ENCODE assay signal across 17 mouse cellular contexts in genomic region chr9:120024171-120024570, GRCm38 (mm10). TPM values are rescaled to one million over a fixed set of nuclear protein-coding genes. Genes with fewer than 3 reads are reported as not detected.
DNase-seq lines count a peak whose midpoint lies in the region; ATAC-seq lines count a peak whose summit lies in the region.
"Had no signal": no experiment of that assay in that cellular context is flagged by ENCODE, and none has a peak within 500 bp of the region (broad histone marks: within the 10 kb centered on the region; RNA-seq: fewer than 3 reads in every experiment).

No protein-coding gene starts in this region.

- H3K4me2 ChIP-seq in hindbrain, embryonic 11.5 days (replicated peaks; ENCODE audit: low read depth, low read length): no peak overlapping the region
- H3K4me2 ChIP-seq: limb, embryonic 15.5 days; midbrain, embryonic 13.5 days; neural tube, embryonic 13.5 days had no signal

- 85% methylated on average over 10 of the region's 10 CpGs for WGBS in hindbrain, embryonic 11.5 days

- ATAC-seq in erythroid progenitor cell, adult 5-6 weeks (replicated peaks; ENCODE audit: low FRiP score, poor library complexity, severe bottlenecking): no peak
- ATAC-seq in hindbrain, embryonic 11.5 days (ENCODE audit: low FRiP score): no peak
- ATAC-seq: midbrain, embryonic 13.5 days had no signal

- DNase-seq in left cerebral cortex, postnatal 4 days: peak; percentile 66
- DNase-seq in left cerebral cortex, postnatal 14 days (ENCODE audit: low spot score in 2 of 2): no peak
- peak; percentile 94 for DNase-seq in cerebellum, adult 11-12 months
- DNase-seq in gastrocnemius, postnatal 25 days: peak; percentile 72
- peak; percentile 90 for DNase-seq in skeletal muscle tissue, adult 2 months (ENCODE audit: low read depth, low spot score)
- no peak for DNase-seq in retina, embryonic 14.5 days (ENCODE audit: low spot score)
- no peak for DNase-seq in hindbrain, embryonic 11.5 days (ENCODE audit: low spot score)
- DNase-seq: lung, postnatal 10 days; right cerebral cortex, postnatal 4 days had no signal

- intact Hi-C loops in left cerebral cortex, postnatal 4 days (cut with DNase I): no loop called here
- intact Hi-C loops in left cerebral cortex, postnatal 14 days (cut with DNase I): no loop called here

- no peaks in the 10 kb centered on the region for H3K9me3 ChIP-seq in hindbrain, embryonic 11.5 days (ENCODE audit: control insufficient read depth, low read length)
- H3K9me3 ChIP-seq: embryonic facial prominence, embryonic 10.5 days; forebrain, embryonic 10.5 days; G1E; limb, embryonic 15.5 days; midbrain, embryonic 13.5 days; neural tube, embryonic 13.5 days had no signal

- H3K27me3 ChIP-seq in hindbrain, embryonic 11.5 days (ENCODE audit: control insufficient read depth, insufficient read depth, low read length): no peaks in the 10 kb centered on the region
- H3K27me3 ChIP-seq: limb, embryonic 15.5 days; midbrain, embryonic 13.5 days; neural tube, embryonic 13.5 days had no signal

- no peak overlapping the region for H3K4me3 ChIP-seq in hindbrain, embryonic 11.5 days (ENCODE audit: low read depth, low read length)
- H3K4me3 ChIP-seq: embryonic facial prominence, embryonic 10.5 days; forebrain, embryonic 10.5 days; limb, embryonic 15.5 days; midbrain, embryonic 13.5 days; neural tube, embryonic 13.5 days had no signal

- no peak overlapping the region for H3K27ac ChIP-seq in hindbrain, embryonic 11.5 days (ENCODE audit: low read depth, low read length)
- H3K27ac ChIP-seq: embryonic facial prominence, embryonic 10.5 days; forebrain, embryonic 10.5 days; kidney, postnatal 0 days; limb, embryonic 15.5 days; midbrain, embryonic 13.5 days; neural tube, embryonic 13.5 days had no signal

- no peaks in the 10 kb centered on the region for H3K36me3 ChIP-seq in hindbrain, embryonic 11.5 days (ENCODE audit: control insufficient read depth, insufficient read depth, low read length)
- H3K36me3 ChIP-seq: embryonic facial prominence, embryonic 10.5 days; forebrain, embryonic 10.5 days; G1E; limb, embryonic 15.5 days; midbrain, embryonic 13.5 days; neural tube, embryonic 13.5 days had no signal

- no peak overlapping the region for H3K9ac ChIP-seq in hindbrain, embryonic 11.5 days (ENCODE audit: low read depth, low read length)
- H3K9ac ChIP-seq: limb, embryonic 15.5 days; midbrain, embryonic 13.5 days; neural tube, embryonic 13.5 days had no signal

- H3K4me1 ChIP-seq in hindbrain, embryonic 11.5 days (replicated peaks; ENCODE audit: control insufficient read depth, insufficient read depth, low read length): no peaks in the 10 kb centered on the region

RNA-seq across cellular contexts. Expression of gene Xirp1, which starts 0.8 kb away (rescaled TPM):
- total RNA-seq in left cerebral cortex, postnatal 4 days (2021): under 1 TPM in 1 of 2 experiments, not detected in 1; 0.06 TPM
- total RNA-seq in left cerebral cortex, postnatal 14 days (2021): under 1 TPM; 0.08 to 0.09 TPM
- total RNA-seq in gastrocnemius, postnatal 25 days (2021): 100 to 1,000 TPM; 105 to 112 TPM
- not detected in 2 replicates for total RNA-seq in erythroid progenitor cell, adult 5-6 weeks (2015; ENCODE audit: low replicate concordance)
- total RNA-seq in erythroid progenitor cell, adult 5-6 weeks (2017; ENCODE audit: low replicate concordance): not detected in 2 replicates
- 0.04 TPM in 1 of 2 replicates, not detected in the other for polyA plus RNA-seq in hindbrain, embryonic 11.5 days (2014; fragmentation: Nextera tagmentation; extraction: Ambion mirVana)
- polyA plus RNA-seq: forebrain, embryonic 10.5 days; G1E had no signal

RNA-seq across cellular contexts. Expression of gene Csrnp1, which starts 39.7 kb away (rescaled TPM):
- 1 to 10 TPM; 2.9 to 3.7 TPM for total RNA-seq in left cerebral cortex, postnatal 4 days (2021)
- 10 to 100 TPM in 1 of 2 experiments, 1 to 10 TPM in 1; 9.4 to 11.1 TPM for total RNA-seq in left cerebral cortex, postnatal 14 days (2021)
- 1 to 10 TPM; 2.4 to 3.6 TPM for total RNA-seq in gastrocnemius, postnatal 25 days (2021)
- total RNA-seq in erythroid progenitor cell, adult 5-6 weeks (2015; ENCODE audit: low replicate concordance): 2.1 and 2.2 TPM in 2 replicates
- total RNA-seq in erythroid progenitor cell, adult 5-6 weeks (2017; ENCODE audit: low replicate concordance): 1.4 and 3.0 TPM in 2 replicates
- polyA plus RNA-seq in hindbrain, embryonic 11.5 days (2014; fragmentation: Nextera tagmentation; extraction: Ambion mirVana): 0.62 and 1.3 TPM in 2 replicates

RNA-seq across cellular contexts. Expression of gene Cx3cr1, which starts 45.5 kb away (rescaled TPM):
- 10 to 100 TPM in 1 of 2 experiments, 1 to 10 TPM in 1; 9.7 to 11.2 TPM for total RNA-seq in left cerebral cortex, postnatal 4 days (2021)
- total RNA-seq in left cerebral cortex, postnatal 14 days (2021): 10 to 100 TPM; 34.9 to 36.7 TPM
- under 1 TPM; 0.24 to 0.61 TPM for total RNA-seq in gastrocnemius, postnatal 25 days (2021)
- total RNA-seq in erythroid progenitor cell, adult 5-6 weeks (2015; ENCODE audit: low replicate concordance): 4.2 and 6.1 TPM in 2 replicates
- 2.5 and 3.7 TPM in 2 replicates for total RNA-seq in erythroid progenitor cell, adult 5-6 weeks (2017; ENCODE audit: low replicate concordance)
- 4.3 and 7.2 TPM in 2 replicates for polyA plus RNA-seq in hindbrain, embryonic 11.5 days (2014; fragmentation: Nextera tagmentation; extraction: Ambion mirVana)
- polyA plus RNA-seq: G1E had no signal

Comparison
In these comparisons a context has a peak if more than half of its experiments do, and no peak if none do; other contexts are left out.
1. DNase-seq: peak in left cerebral cortex, postnatal 4 days (single experiment), cerebellum, adult 11-12 months (single experiment), gastrocnemius, postnatal 25 days (single experiment) and skeletal muscle tissue, adult 2 months (single experiment); none in left cerebral cortex, postnatal 14 days (0 of 2), retina, embryonic 14.5 days (single experiment) and hindbrain, embryonic 11.5 days (single experiment).
2. RNA of gene Xirp1, which starts 0.8 kb away (total RNA-seq): 105 to 112 TPM in gastrocnemius, postnatal 25 days; 0.08 to 0.09 TPM in left cerebral cortex, postnatal 14 days, 0.06 TPM in left cerebral cortex, postnatal 4 days and not detected in erythroid progenitor cell, adult 5-6 weeks; every median in the first group is over 10 times any median in the second.